Mouse (Mus musculus): Measurements from ENCODE around the gene Spred2. TPM values are rescaled to one million over a fixed set of nuclear protein-coding genes. Genes with fewer than 3 reads are reported as not detected.
A peak's percentile ranks its signal among the peaks of the same experiment; 100 is the strongest.

Gene Spred2
- polyA plus RNA-seq, 1 experiment from 2014 or later: 4.1 TPM

DNA sequence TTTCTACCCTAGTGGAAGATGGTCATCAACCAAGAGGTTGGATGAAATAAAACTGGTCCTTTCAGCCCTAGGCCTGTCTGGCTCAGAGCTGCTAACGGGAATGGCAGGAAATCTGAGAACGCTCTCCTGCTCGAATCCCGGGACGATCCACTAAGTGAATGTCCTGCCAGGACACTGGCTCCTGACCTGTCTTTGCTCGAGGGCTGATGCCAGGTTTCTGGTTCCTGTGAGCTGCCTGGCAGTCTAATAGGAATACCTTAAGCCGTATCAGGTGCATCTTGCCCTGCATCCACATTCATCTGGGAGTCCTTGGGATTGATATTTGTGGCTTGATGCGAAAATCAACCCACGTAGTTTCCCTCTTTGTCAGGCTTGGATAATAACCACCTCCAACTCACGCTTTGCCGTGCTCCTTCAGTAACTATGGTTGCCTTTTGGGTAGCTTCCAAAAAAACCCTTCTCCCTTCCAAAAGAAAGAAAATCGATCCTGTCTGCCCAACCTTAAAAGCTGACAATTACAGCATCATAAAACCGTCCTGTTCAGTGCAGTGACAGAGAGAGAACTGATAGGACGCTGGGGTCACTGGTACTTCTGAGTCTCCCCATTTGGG, 110.3 kb downstream of the Spred2 start:
- no peak for ATAC-seq (ENCODE audit: insufficient number of reproducible peaks, insufficient read depth, low FRiP score, low read depth)
- H3K4me3 ChIP-seq (ENCODE audit: control insufficient read depth in 1 of 2, insufficient read depth in 1 of 2, low read depth in 1 of 2, low read length in 2 of 2): no peak overlapping the region
- H3K27ac ChIP-seq (replicated peaks in 1 of 2; ENCODE audit: control insufficient read depth in 1 of 2, insufficient read depth in 1 of 2, low read depth in 2 of 2, low read length in 2 of 2): no peak overlapping the region
- H3K4me1 ChIP-seq (ENCODE audit: control insufficient read depth in 2 of 2, insufficient read depth in 2 of 2, low read length in 2 of 2): peaks cover 0 to 2% of the 10 kb centered on the region in 2 experiments; a peak in 1 of 4 replicates
- H3K9me3 ChIP-seq (ENCODE audit: control insufficient read depth, low read length): 0 out of 2 replicates have a peak, but pooled peaks cover 3% of the 10 kb centered on the region
- 0 out of 2 replicates have a peak, but pooled peaks cover 3% of the 10 kb centered on the region for H3K27me3 ChIP-seq (ENCODE audit: control insufficient read depth, insufficient read depth, low read length)
- H3K4me2 ChIP-seq (ENCODE audit: low read length): no peak overlapping the region
- H3K9ac ChIP-seq (ENCODE audit: low read length): no peak overlapping the region
- 62% methylated on average over 14 of the region's 14 CpGs for WGBS
- H3K36me3 ChIP-seq (ENCODE audit: control insufficient read depth, insufficient read depth, low read length): no peaks in the 10 kb centered on the region

DNA sequence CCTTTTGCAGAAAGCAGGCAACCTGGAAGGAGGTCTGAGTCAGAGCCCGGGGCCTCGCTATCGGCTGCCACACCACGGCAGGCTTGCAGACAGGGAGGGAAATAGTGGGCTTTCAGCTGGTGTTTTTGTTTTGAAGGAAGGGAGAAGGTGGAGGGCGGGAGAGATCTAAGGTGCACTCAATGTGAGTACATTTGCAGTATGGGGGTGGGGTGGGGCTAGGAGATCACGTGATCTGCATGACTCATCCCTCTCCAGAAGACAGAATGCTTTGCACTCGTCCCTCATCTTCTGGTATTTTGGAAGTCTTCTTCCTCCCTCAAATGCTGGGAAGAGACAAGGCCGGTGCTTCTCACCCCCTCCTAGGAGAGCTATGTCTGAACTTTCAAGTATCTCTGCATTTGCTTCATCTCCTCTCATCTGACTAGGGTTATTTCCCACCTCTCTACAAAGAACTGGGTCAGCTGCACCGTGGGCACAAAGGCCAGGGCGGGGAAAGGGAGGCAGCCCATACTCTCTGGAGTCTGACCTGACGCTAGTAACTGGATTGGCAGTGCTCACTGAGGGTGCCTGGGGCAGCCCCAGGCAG, 111.3 kb downstream of the Spred2 start:
- 46% methylated on average over 11 of the region's 11 CpGs for WGBS
- Histone ChIP-seq H3K4me1 (ENCODE audit: control insufficient read depth in 2 of 2, insufficient read depth in 2 of 2, low read length in 2 of 2) (peaks cover 0 to 2% of the 10 kb centered on the region in 2 experiments; a peak in 1 of 4 replicates), H3K4me2 (ENCODE audit: low read length) (no peak overlapping the region), H3K4me3 (ENCODE audit: control insufficient read depth in 1 of 2, insufficient read depth in 1 of 2, low read depth in 1 of 2, low read length in 2 of 2) (no peak overlapping the region), H3K36me3 (ENCODE audit: control insufficient read depth, insufficient read depth, low read length) (no peaks in the 10 kb centered on the region), H3K27ac (replicated peaks in 1 of 2; ENCODE audit: control insufficient read depth in 1 of 2, insufficient read depth in 1 of 2, low read depth in 2 of 2, low read length in 2 of 2) (no peak overlapping the region), H3K9ac (ENCODE audit: low read length) (no peak overlapping the region), H3K27me3 (ENCODE audit: control insufficient read depth, insufficient read depth, low read length) (0 out of 2 replicates have a peak, but pooled peaks cover 3% of the 10 kb centered on the region), H3K9me3 (ENCODE audit: control insufficient read depth, low read length) (0 out of 2 replicates have a peak, but pooled peaks cover 3% of the 10 kb centered on the region)
- no peak for ATAC-seq (ENCODE audit: insufficient number of reproducible peaks, insufficient read depth, low FRiP score, low read depth)

DNA sequence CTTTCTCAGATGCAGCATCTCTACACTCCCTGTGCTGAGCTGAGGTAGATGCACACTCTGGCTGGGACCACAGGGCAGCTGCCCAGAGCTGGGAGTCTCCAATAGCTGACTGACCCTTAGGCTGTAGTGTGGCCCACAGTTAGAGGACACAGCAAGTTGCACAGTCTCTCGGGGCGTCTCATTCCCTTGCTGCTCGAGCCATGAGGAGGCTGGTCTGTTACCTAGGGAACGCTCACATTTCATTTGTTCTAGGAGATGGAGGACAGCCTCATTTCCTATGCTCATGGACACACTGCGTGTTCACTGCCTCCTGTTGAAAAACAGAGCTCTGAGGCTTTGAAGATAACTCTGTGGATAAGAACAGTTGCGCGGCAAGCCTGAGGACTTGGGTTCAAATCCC, 111.8 kb downstream of the Spred2 start:
- Histone ChIP-seq H3K36me3 (ENCODE audit: control insufficient read depth, insufficient read depth, low read length) (no peaks in the 10 kb centered on the region), H3K27me3 (ENCODE audit: control insufficient read depth, insufficient read depth, low read length) (0 out of 2 replicates have a peak, but pooled peaks cover 3% of the 10 kb centered on the region), H3K4me2 (ENCODE audit: low read length) (no peak overlapping the region), H3K9me3 (ENCODE audit: control insufficient read depth, low read length) (0 out of 2 replicates have a peak, but pooled peaks cover 3% of the 10 kb centered on the region), H3K9ac (ENCODE audit: low read length) (no peak overlapping the region), H3K4me1 (ENCODE audit: control insufficient read depth in 2 of 2, insufficient read depth in 2 of 2, low read length in 2 of 2) (peaks cover under 1 to 2% of the 10 kb centered on the region in 2 experiments; a peak in 2 of 4 replicates), H3K4me3 (ENCODE audit: control insufficient read depth in 1 of 2, insufficient read depth in 1 of 2, low read depth in 1 of 2, low read length in 2 of 2) (no peak overlapping the region), H3K27ac (replicated peaks in 1 of 2; ENCODE audit: control insufficient read depth in 1 of 2, insufficient read depth in 1 of 2, low read depth in 2 of 2, low read length in 2 of 2) (no peak overlapping the region)
- WGBS: 85% methylated on average over 7 of the region's 7 CpGs
- no peak for ATAC-seq (ENCODE audit: insufficient number of reproducible peaks, insufficient read depth, low FRiP score, low read depth)

DNA sequence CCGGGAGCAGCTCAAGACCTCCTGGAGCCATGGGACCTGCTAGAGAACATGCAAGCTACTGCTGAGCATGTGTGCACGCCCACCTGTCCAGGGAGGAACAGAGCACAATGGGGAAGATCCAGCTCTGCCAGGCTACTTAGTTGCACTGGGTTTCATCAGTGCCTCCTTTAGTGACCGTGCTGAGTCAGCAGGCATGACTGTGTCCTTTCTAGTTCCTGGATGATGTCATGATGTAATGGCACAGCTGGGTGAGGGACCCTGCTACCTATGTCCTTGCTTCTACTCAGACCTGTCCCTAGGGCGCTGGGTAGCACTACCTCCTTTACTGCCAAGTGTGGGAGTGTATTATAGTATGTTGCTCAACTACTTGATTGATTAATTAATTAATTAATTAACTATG, 113.6 kb downstream of the Spred2 start:
- Histone ChIP-seq H3K4me1 (ENCODE audit: control insufficient read depth in 2 of 2, insufficient read depth in 2 of 2, low read length in 2 of 2) (peaks cover 9 to 12% of the 10 kb centered on the region in 2 experiments; a peak in 3 of 4 replicates), H3K9me3 (ENCODE audit: control insufficient read depth, low read length) (no peaks in the 10 kb centered on the region), H3K27me3 (ENCODE audit: control insufficient read depth, insufficient read depth, low read length) (0 out of 2 replicates have a peak, but pooled peaks cover 3% of the 10 kb centered on the region), H3K27ac (replicated peaks in 1 of 2; ENCODE audit: control insufficient read depth in 1 of 2, insufficient read depth in 1 of 2, low read depth in 2 of 2, low read length in 2 of 2) (no peak overlapping the region), H3K4me3 (ENCODE audit: control insufficient read depth in 1 of 2, insufficient read depth in 1 of 2, low read depth in 1 of 2, low read length in 2 of 2) (no peak overlapping the region), H3K4me2 (ENCODE audit: low read length) (no peak overlapping the region), H3K9ac (ENCODE audit: low read length) (no peak overlapping the region), H3K36me3 (ENCODE audit: control insufficient read depth, insufficient read depth, low read length) (no peaks in the 10 kb centered on the region)
- WGBS: 83% methylated on average over 4 of the region's 4 CpGs
- ATAC-seq (ENCODE audit: insufficient number of reproducible peaks, insufficient read depth, low FRiP score, low read depth): no peak

GRCm38 (mm10) chr11:20038723-20039122, 114.5 kb downstream of the Spred2 start:
- no peak for ATAC-seq (ENCODE audit: insufficient number of reproducible peaks, insufficient read depth, low FRiP score, low read depth)
- 0 out of 2 replicates have a peak, but pooled peaks cover 3% of the 10 kb centered on the region for H3K27me3 ChIP-seq (ENCODE audit: control insufficient read depth, insufficient read depth, low read length)
- H3K36me3 ChIP-seq (ENCODE audit: control insufficient read depth, insufficient read depth, low read length): no peaks in the 10 kb centered on the region
- WGBS: 36% methylated on average over 8 of the region's 8 CpGs
- H3K9me3 ChIP-seq (ENCODE audit: control insufficient read depth, low read length): no peaks in the 10 kb centered on the region
- H3K4me1 ChIP-seq (ENCODE audit: control insufficient read depth in 2 of 2, insufficient read depth in 2 of 2, low read length in 2 of 2): peaks cover 15% of the 10 kb centered on the region in 2 experiments; a peak in 3 of 4 replicates
- H3K4me3 ChIP-seq (ENCODE audit: control insufficient read depth in 1 of 2, insufficient read depth in 1 of 2, low read depth in 1 of 2, low read length in 2 of 2): no peak overlapping the region
- no peak overlapping the region for H3K9ac ChIP-seq (ENCODE audit: low read length)
- H3K4me2 ChIP-seq (ENCODE audit: low read length): 0 out of 2 replicates have a peak overlapping the region, but pooled peaks have one; percentile 11
- no peak overlapping the region for H3K27ac ChIP-seq (replicated peaks in 1 of 2; ENCODE audit: control insufficient read depth in 1 of 2, insufficient read depth in 1 of 2, low read depth in 2 of 2, low read length in 2 of 2)

DNA sequence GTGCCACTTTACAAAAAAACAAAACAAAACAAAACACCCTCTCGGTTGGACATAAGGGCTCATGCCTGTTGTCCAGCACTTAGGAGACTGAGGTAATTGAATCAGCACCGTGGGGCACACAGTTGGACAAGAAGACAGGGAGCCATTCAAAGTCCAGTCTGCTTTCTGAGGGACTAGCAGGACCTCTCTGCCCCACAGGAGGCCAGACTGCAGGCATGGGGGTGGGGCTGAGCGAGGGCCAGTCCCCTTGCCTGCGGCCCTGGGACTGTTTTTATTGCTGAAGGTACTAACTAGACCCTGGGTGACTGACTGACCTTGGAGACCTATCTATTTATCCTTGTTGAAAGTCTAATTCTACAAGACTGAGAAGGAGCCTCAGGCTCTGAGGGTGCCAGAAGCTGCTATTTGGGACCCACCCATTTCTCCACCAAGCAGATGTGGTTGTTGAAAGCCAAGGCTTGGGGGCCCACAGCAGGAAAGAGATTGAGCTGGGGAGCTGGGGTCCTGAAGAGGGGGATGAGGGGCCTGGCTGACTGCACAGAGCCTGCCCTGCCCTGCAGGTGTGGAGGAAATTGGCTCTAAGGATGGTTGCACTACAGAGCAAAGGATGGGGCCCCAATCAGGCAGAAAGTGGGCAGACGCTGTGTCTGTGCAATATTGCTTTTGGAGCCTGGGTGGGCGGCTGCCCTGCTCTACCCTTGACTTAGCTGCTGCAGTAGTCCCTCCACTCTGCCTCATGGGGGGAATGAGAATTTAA, 117.2 kb downstream of the Spred2 start:
- no peak for ATAC-seq (ENCODE audit: insufficient number of reproducible peaks, insufficient read depth, low FRiP score, low read depth)
- 41% methylated on average over 6 of the region's 6 CpGs for WGBS
- no peak overlapping the region for H3K27ac ChIP-seq (replicated peaks in 1 of 2; ENCODE audit: control insufficient read depth in 1 of 2, insufficient read depth in 1 of 2, low read depth in 2 of 2, low read length in 2 of 2)

DNA sequence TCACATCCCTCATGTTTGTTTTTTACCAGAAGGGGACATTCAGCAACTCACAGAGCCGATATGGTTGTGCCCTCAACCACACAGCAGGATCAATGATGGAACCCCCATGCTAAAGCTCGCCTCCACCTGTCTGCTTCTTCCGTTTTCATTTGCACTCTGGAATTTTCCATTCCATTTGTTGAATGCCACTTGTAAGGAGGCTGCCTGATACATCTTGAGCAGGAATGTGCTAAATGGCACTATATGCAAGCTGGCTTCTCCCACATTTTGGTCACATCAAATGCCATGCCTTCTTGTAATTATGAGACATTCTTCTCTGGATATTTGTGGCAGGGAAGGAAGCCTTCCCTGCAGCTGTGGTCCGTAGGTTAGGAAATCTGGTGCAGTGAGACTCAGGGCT, 117.9 kb downstream of the Spred2 start:
- 73% methylated on average over 4 of the region's 4 CpGs for WGBS
- H3K27me3 ChIP-seq (ENCODE audit: control insufficient read depth, insufficient read depth, low read length): no peaks in the 10 kb centered on the region
- no peak overlapping the region for H3K9ac ChIP-seq (ENCODE audit: low read length)
- H3K36me3 ChIP-seq (ENCODE audit: control insufficient read depth, insufficient read depth, low read length): no peaks in the 10 kb centered on the region
- no peak overlapping the region for H3K4me3 ChIP-seq (ENCODE audit: control insufficient read depth in 1 of 2, insufficient read depth in 1 of 2, low read depth in 1 of 2, low read length in 2 of 2)
- no peak for ATAC-seq (ENCODE audit: insufficient number of reproducible peaks, insufficient read depth, low FRiP score, low read depth)
- no peak overlapping the region for H3K27ac ChIP-seq (replicated peaks in 1 of 2; ENCODE audit: control insufficient read depth in 1 of 2, insufficient read depth in 1 of 2, low read depth in 2 of 2, low read length in 2 of 2)
- no peaks in the 10 kb centered on the region for H3K9me3 ChIP-seq (ENCODE audit: control insufficient read depth, low read length)
- peaks cover 15 to 16% of the 10 kb centered on the region in 2 experiments; a peak in 3 of 4 replicates for H3K4me1 ChIP-seq (ENCODE audit: control insufficient read depth in 2 of 2, insufficient read depth in 2 of 2, low read length in 2 of 2)
- H3K4me2 ChIP-seq (ENCODE audit: low read length): no peak overlapping the region

More for the DNA sequence above, 117.2 kb downstream of the Spred2 start:
- Histone ChIP-seq H3K9ac (ENCODE audit: low read length) (no peak overlapping the region), H3K4me1 (ENCODE audit: control insufficient read depth in 2 of 2, insufficient read depth in 2 of 2, low read length in 2 of 2) (peaks cover 15 to 16% of the 10 kb centered on the region in 2 experiments; a peak in 3 of 4 replicates), H3K9me3 (ENCODE audit: control insufficient read depth, low read length) (no peaks in the 10 kb centered on the region), H3K4me3 (ENCODE audit: control insufficient read depth in 1 of 2, insufficient read depth in 1 of 2, low read depth in 1 of 2, low read length in 2 of 2) (no peak overlapping the region), H3K27me3 (ENCODE audit: control insufficient read depth, insufficient read depth, low read length) (no peaks in the 10 kb centered on the region), H3K4me2 (ENCODE audit: low read length) (no peak overlapping the region), H3K36me3 (ENCODE audit: control insufficient read depth, insufficient read depth, low read length) (no peaks in the 10 kb centered on the region)

Data from heart, embryonic 14.5 days (tissue).